ENCODE assay signal across 20 mouse cellular contexts in genomic region chr1:131816886-131817285, GRCm38 (mm10). TPM values are rescaled to one million over a fixed set of nuclear protein-coding genes. Genes with fewer than 3 reads are reported as not detected.
"Had no signal": no experiment of that assay in that cellular context is flagged by ENCODE, and none has a peak within 500 bp of the region (broad histone marks: within the 10 kb centered on the region; RNA-seq: fewer than 3 reads in every experiment).

No protein-coding gene starts in this region.

- ATAC-seq: liver, postnatal 0 days; midbrain, embryonic 13.5 days; midbrain, embryonic 15.5 days had no signal

- DNase-seq: liver, postnatal 0 days; lung, adult 2 months; lung, postnatal 14 days; retina, postnatal 1 day; right cerebral cortex, adult 18-20 months; right cerebral cortex, postnatal 25 days; right cerebral cortex, postnatal 4 days; spleen, adult 18-20 months; thymus, adult 18-20 months; thymus, postnatal 14 days; thymus, postnatal 36 days had no signal

- H3K4me3 ChIP-seq: lung, embryonic 15.5 days; megakaryocyte, embryonic 14.5 days; midbrain, embryonic 13.5 days; midbrain, embryonic 15.5 days; neural tube, embryonic 13.5 days; neural tube, embryonic 15.5 days had no signal

- H3K36me3 ChIP-seq: lung, embryonic 15.5 days; midbrain, embryonic 13.5 days; midbrain, embryonic 15.5 days; neural tube, embryonic 13.5 days; neural tube, embryonic 15.5 days had no signal

- H3K9ac ChIP-seq: liver, postnatal 0 days; lung, embryonic 15.5 days; midbrain, embryonic 13.5 days; midbrain, embryonic 15.5 days; neural tube, embryonic 13.5 days; neural tube, embryonic 15.5 days had no signal

- H3K27ac ChIP-seq: lung, embryonic 15.5 days; macrophage; midbrain, embryonic 13.5 days; midbrain, embryonic 15.5 days; neural tube, embryonic 13.5 days; neural tube, embryonic 15.5 days had no signal

- H3K27me3 ChIP-seq: lung, embryonic 15.5 days; midbrain, embryonic 13.5 days; midbrain, embryonic 15.5 days; neural tube, embryonic 15.5 days had no signal

- H3K9me3 ChIP-seq: lung, embryonic 15.5 days; midbrain, embryonic 13.5 days; midbrain, embryonic 15.5 days; neural tube, embryonic 13.5 days; neural tube, embryonic 15.5 days had no signal

- H3K4me2 ChIP-seq: lung, embryonic 15.5 days; midbrain, embryonic 11.5 days; midbrain, embryonic 13.5 days; midbrain, embryonic 15.5 days; neural tube, embryonic 13.5 days; neural tube, embryonic 15.5 days had no signal

- H3K4me1 ChIP-seq: lung, embryonic 15.5 days; megakaryocyte, embryonic 14.5 days; midbrain, embryonic 13.5 days; midbrain, embryonic 15.5 days; neural tube, embryonic 13.5 days; neural tube, embryonic 15.5 days had no signal

RNA-seq across cellular contexts. Expression of gene Pm20d1, which starts 19.7 kb away (rescaled TPM):
- total RNA-seq: monocyte, adult 5-6 weeks had no signal
- polyA plus RNA-seq: macrophage had no signal
